Mouse (Mus musculus) G1E (cell line): ENCODE data around the gene Cdkn2b.

Experiments used
- CTCF ChIP-seq: IDR thresholded peaks from 2 replicates; pipeline ENCODE4 v1.5.1; 2012; ENCODE audit warnings: low read depth, low read length, inconsistent platforms, mixed read lengths
- GATA1 ChIP-seq: IDR thresholded peaks from 2 replicates; pipeline ENCODE4 v1.6.1; 2012; ENCODE audit warnings: borderline replicate concordance, low read length, inconsistent platforms, mixed read lengths
- POLR2AphosphoS5 ChIP-seq: IDR thresholded peaks from 2 replicates; pipeline ENCODE4 v1.6.1; 2012; ENCODE audit warnings: low read depth, low read length, inconsistent platforms; ENCODE audit not compliant: insufficient replicate concordance
- TAL1 ChIP-seq: conservative IDR thresholded peaks from 2 replicates; pipeline ENCODE4 v1.6.1; 2012; ENCODE audit warnings: low read depth, low read length, inconsistent platforms, mixed read lengths

GRCm38 (mm10) chr4:89302129-89302528 is 8.7 kb downstream of the Cdkn2b start:
- no peak for TF ChIP-seq CTCF
- no peak for TF ChIP-seq POLR2AphosphoS5
- TF ChIP-seq GATA1, result no peak
- TF ChIP-seq TAL1, result no peak
